Mouse (Mus musculus) left cerebral cortex, postnatal 14 days (tissue): ENCODE data around the gene Cd3eap. TPM values are rescaled to one million over a fixed set of nuclear protein-coding genes. Genes with fewer than 3 reads are reported as not detected.
A peak's percentile ranks its signal among the peaks of the same experiment; 100 is the strongest.

Experiments used
- DNase-seq, 2 experiments: peaks; one replicate each; pipeline ENCODE4 v3.0.0; 2021 to 2022; ENCODE audit warnings: low spot score in 2 of 2, mixed read lengths in 1 of 2
- intact Hi-C: fragments of 180-260 bp; cut with DNase I; formaldehyde crosslinking; loops from one replicate; pipeline ENCODE4 v1.15.1; 2025
- total RNA-seq, 2 experiments: library from RNA; stranded (reverse); gene quantifications; 2 replicates each; pipeline ENCODE4 v1.2.3; 2021

Cd3eap gene
- total RNA-seq, 2 experiments from 2014 or later, result 20.6 to 20.9 TPM

GRCm38 (mm10) chr7:19341250-19341649, 18.0 kb downstream of the Cd3eap start:
- DNase-seq, result no peak
- intact Hi-C loops, result no loop called here

GRCm38 (mm10) chr7:19338596-19338995, 20.7 kb downstream of the Cd3eap start:
- intact Hi-C loops, result no loop called here
- DNase-seq, result no peak

GRCm38 (mm10) chr7:19338060-19338459, 21.2 kb downstream of the Cd3eap start:
- intact Hi-C loops, result no loop called here
- DNase-seq, result no peak

GRCm38 (mm10) chr7:19337122-19337521, 22.2 kb downstream of the Cd3eap start:
- DNase-seq, result no peak
- intact Hi-C loops, result no loop called here

- intact Hi-C loops, result no loop called here
- no peak for DNase-seq
Measured at GRCm38 (mm10) chr7:19335583-19335982, 23.7 kb downstream of the Cd3eap start.

GRCm38 (mm10) chr7:19332709-19333352, 26.5 kb downstream of the Cd3eap start:
- DNase-seq, result peak; percentile 88 to 91

GRCm38 (mm10) chr7:19331910-19332309, 27.4 kb downstream of the Cd3eap start:
- intact Hi-C loops, result no loop called here
- no peak for DNase-seq

More at GRCm38 (mm10) chr7:19332709-19333352, 26.5 kb downstream of the Cd3eap start:
- intact Hi-C loops, result no loop called here

GRCm38 (mm10) chr7:19328425-19328824, 30.9 kb downstream of the Cd3eap start:
- DNase-seq, result no peak

GRCm38 (mm10) chr7:19327782-19328181, 31.5 kb downstream of the Cd3eap start:
- intact Hi-C loops, result no loop called here

More at GRCm38 (mm10) chr7:19328425-19328824, 30.9 kb downstream of the Cd3eap start:
- intact Hi-C loops, result no loop called here

GRCm38 (mm10) chr7:19327128-19327527, 32.2 kb downstream of the Cd3eap start:
- peak; percentile 85 for DNase-seq
- intact Hi-C loops, result no loop called here

More at GRCm38 (mm10) chr7:19327782-19328181, 31.5 kb downstream of the Cd3eap start:
- DNase-seq, result no peak

- peak; percentile 68 to 72 for DNase-seq
- intact Hi-C loops, result no loop called here
Measured at GRCm38 (mm10) chr7:19326359-19326758, 32.9 kb downstream of the Cd3eap start.

GRCm38 (mm10) chr7:19325262-19326199, 33.8 kb downstream of the Cd3eap start:
- intact Hi-C loops, result no loop called here
- no peak for DNase-seq

GRCm38 (mm10) chr7:19324221-19324620, 35.1 kb downstream of the Cd3eap start:
- no peak for DNase-seq
- intact Hi-C loops, result no loop called here

GRCm38 (mm10) chr7:19322489-19322888, 36.8 kb downstream of the Cd3eap start:
- no peak for DNase-seq
- intact Hi-C loops, result no loop called here

GRCm38 (mm10) chr7:19321464-19321863, 37.8 kb downstream of the Cd3eap start:
- no peak for DNase-seq
- intact Hi-C loops, result no loop called here

GRCm38 (mm10) chr7:19320637-19321036, 38.6 kb downstream of the Cd3eap start:
- DNase-seq, result no peak
- intact Hi-C loops, result no loop called here

GRCm38 (mm10) chr7:19319906-19320305, 39.4 kb downstream of the Cd3eap start:
- intact Hi-C loops, result no loop called here
- DNase-seq, result peak; percentile 95 to 97

GRCm38 (mm10) chr7:19319458-19319857, 39.8 kb downstream of the Cd3eap start:
- DNase-seq, result peak in 1 of 2 experiments; percentile 43
- intact Hi-C loops, result no loop called here

- intact Hi-C loops, result no loop called here
- no peak for DNase-seq
Measured at GRCm38 (mm10) chr7:19318676-19319075, 40.6 kb downstream of the Cd3eap start.

- intact Hi-C loops, result no loop called here
- no peak for DNase-seq
Measured at GRCm38 (mm10) chr7:19318201-19318600, 41.1 kb downstream of the Cd3eap start.
